Mouse (Mus musculus) liver, adult (tissue): Measurements from ENCODE around the gene Mb.

Experiments
- GATA4 ChIP-seq: IDR thresholded peaks from 2 replicates; pipeline ENCODE4 v1.6.1; 2014; ENCODE audit warnings: mild to moderate bottlenecking, low read length; ENCODE audit not compliant: insufficient replicate concordance

Mb gene

DNA sequence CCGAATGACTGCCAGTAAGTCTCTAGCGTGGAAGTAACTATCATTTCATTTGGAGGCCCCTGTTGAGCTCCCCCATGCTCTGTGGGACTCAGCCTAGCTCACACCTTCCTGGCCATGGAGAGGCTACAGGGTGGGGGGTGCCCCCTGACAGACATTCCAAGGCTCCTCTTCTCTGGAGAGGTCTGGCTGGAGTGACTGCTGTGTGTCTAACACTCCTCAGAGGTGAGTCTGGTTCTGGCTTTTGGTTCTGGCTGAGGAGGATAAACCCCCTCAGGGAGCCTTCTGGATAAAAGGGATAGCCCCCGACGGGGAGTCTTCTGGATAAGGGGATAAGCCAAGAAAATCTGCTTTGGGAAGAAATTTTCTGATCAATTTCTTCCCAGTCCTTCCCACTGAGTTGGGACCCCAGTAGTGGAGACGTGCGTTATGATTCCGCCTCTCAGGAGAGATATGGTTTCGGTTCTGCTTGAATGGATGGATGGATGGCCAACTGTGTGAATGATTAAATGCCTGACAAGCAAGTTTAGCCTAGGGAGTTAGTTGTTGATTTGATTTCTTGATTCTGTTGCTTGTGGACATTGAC lies 77.1 kb downstream of the Mb start:
- no peak for TF ChIP-seq GATA4

DNA sequence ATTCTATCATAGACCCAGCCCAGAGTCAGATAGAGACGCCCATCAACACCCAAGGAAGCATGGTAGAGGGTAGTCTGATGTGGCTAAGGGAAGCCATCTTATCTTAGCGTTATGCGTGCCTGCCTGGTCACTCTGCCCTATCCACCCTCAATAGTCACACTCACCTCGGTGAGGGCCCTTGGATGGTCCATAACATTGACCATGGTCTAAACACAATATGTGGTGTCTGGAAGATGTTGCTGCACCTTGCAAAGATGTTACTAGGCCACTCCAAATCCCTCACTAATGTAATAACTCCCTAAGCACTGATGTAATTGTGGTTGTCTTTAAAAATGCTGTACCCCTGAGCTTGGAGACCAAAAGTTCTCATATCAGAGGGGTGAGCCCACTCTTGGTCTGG lies 77.8 kb downstream of the Mb start:
- TF ChIP-seq GATA4, result no peak
